Mouse (Mus musculus) heart, embryonic 11.5 days (tissue): ENCODE measurements around the gene Rad54l2. TPM values are rescaled to one million over a fixed set of nuclear protein-coding genes. Genes with fewer than 3 reads are reported as not detected.

ENCODE experiments used
- ATAC-seq: fragments of 200-750 bp; cut with Nextera tagmentation; replicated peaks from 2 replicates; pipeline ENCODE4 v1.8.0; 2017; ENCODE audit warnings: moderate library complexity; ENCODE audit not compliant: insufficient number of reproducible peaks, low FRiP score, low TSS enrichment
- H3K27ac ChIP-seq: fragments of 300-500 bp; sonication (generic); 2 replicates; pipeline ENCODE4 v1.5.1; 2014; ENCODE audit warnings: mild to moderate bottlenecking, low read depth, low read length
- H3K27me3 ChIP-seq: fragments of 300-500 bp; sonication (generic); 2 replicates; pipeline ENCODE4 v1.6.1; 2014; ENCODE audit warnings: mild to moderate bottlenecking, low read length, mixed read lengths; ENCODE audit not compliant: control insufficient read depth, insufficient read depth
- H3K36me3 ChIP-seq: fragments of 300-500 bp; sonication (generic); 2 replicates; pipeline ENCODE4 v1.6.1; 2014; ENCODE audit warnings: mild to moderate bottlenecking, low read length, moderate library complexity, mixed read lengths; ENCODE audit not compliant: control insufficient read depth, insufficient read depth
- H3K4me1 ChIP-seq: fragments of 300-500 bp; sonication (generic); 2 replicates; pipeline ENCODE4 v1.6.1; 2014; ENCODE audit warnings: low read length; ENCODE audit not compliant: control insufficient read depth, insufficient read depth
- H3K4me2 ChIP-seq: fragments of 300-500 bp; sonication (generic); 2 replicates; pipeline ENCODE4 v1.6.1; 2014; ENCODE audit warnings: mild to moderate bottlenecking, moderate library complexity
- H3K4me3 ChIP-seq: fragments of 300-500 bp; sonication (generic); 2 replicates; pipeline ENCODE4 v1.5.1; 2014; ENCODE audit warnings: low read depth, low read length
- H3K9ac ChIP-seq: fragments of 300-500 bp; sonication (generic); 2 replicates; pipeline ENCODE4 v1.6.1; 2014; ENCODE audit warnings: mild to moderate bottlenecking, low read depth, low read length, moderate library complexity
- H3K9me3 ChIP-seq: fragments of 300-500 bp; sonication (generic); replicated peaks from 2 replicates; pipeline ENCODE4 v1.6.1; 2016; ENCODE audit warnings: low read length; ENCODE audit not compliant: control insufficient read depth
- WGBS: fragments of 180-500 bp; shearing (Covaris S2); extraction: QIAGEN DNeasy Blood & Tissue Kit; methylation state at CpG from one replicate; pipeline ENCODE4 v1.1.7; 2014; ENCODE audit not compliant: insufficient replicate concordance; 5-methylcytosine and 5-hydroxymethylcytosine counted together
- polyA plus RNA-seq: library from polyadenylated mRNA; unstranded; fragments of >200 nt; fragmentation: Nextera tagmentation; extraction: Ambion mirVana; gene quantifications from 2 replicates; pipeline ENCODE4 v1.2.1, GENCODE M21; 2014

The Rad54l2 gene
- polyA plus RNA-seq, 1 experiment from 2014 or later = 5.8 TPM

- H3K9ac ChIP-seq = no peak overlapping the region
- H3K27ac ChIP-seq = no peak overlapping the region
- ATAC-seq = no peak
- no peak overlapping the region for H3K4me2 ChIP-seq
- WGBS = 89% methylated on average over 2 of the region's 2 CpGs
- no peaks in the 10 kb centered on the region; the same call in 1 of the 2 replicates for H3K36me3 ChIP-seq
- H3K4me3 ChIP-seq = no peak overlapping the region
- H3K27me3 ChIP-seq = no peaks in the 10 kb centered on the region
- no peaks in the 10 kb centered on the region for H3K9me3 ChIP-seq
- no peaks in the 10 kb centered on the region for H3K4me1 ChIP-seq
Measured at GRCm38 (mm10) chr9:106738199-106738985, 50.6 kb downstream of the Rad54l2 start.

- no peak for ATAC-seq
- 77% methylated on average over 2 of the region's 2 CpGs for WGBS
Measured at GRCm38 (mm10) chr9:106733690-106734089, 55.3 kb downstream of the Rad54l2 start.

GRCm38 (mm10) chr9:106729416-106729815 is 59.6 kb downstream of the Rad54l2 start:
- no peak overlapping the region for H3K9ac ChIP-seq
- H3K27me3 ChIP-seq = no peaks in the 10 kb centered on the region
- no peaks in the 10 kb centered on the region for H3K4me1 ChIP-seq
- H3K9me3 ChIP-seq = no peaks in the 10 kb centered on the region
- ATAC-seq = no peak
- WGBS = 71% methylated on average over 2 of the region's 2 CpGs
- H3K4me2 ChIP-seq = no peak overlapping the region
- no peak overlapping the region for H3K27ac ChIP-seq
- H3K4me3 ChIP-seq = no peak overlapping the region
- H3K36me3 ChIP-seq = no peaks in the 10 kb centered on the region

More at GRCm38 (mm10) chr9:106733690-106734089, 55.3 kb downstream of the Rad54l2 start:
- Histone ChIP-seq H3K9me3 (no peaks in the 10 kb centered on the region), H3K27me3 (no peaks in the 10 kb centered on the region), H3K4me1 (no peaks in the 10 kb centered on the region), H3K4me3 (no peak overlapping the region), H3K4me2 (no peak overlapping the region), H3K9ac (no peak overlapping the region), H3K36me3 (no peaks in the 10 kb centered on the region), H3K27ac (no peak overlapping the region)

GRCm38 (mm10) chr9:106726891-106727290 is 62.1 kb downstream of the Rad54l2 start:
- H3K36me3 ChIP-seq = no peaks in the 10 kb centered on the region
- H3K9ac ChIP-seq = no peak overlapping the region
- no peak overlapping the region for H3K27ac ChIP-seq
- 75% methylated on average over 1 of the region's 1 CpGs for WGBS
- H3K4me3 ChIP-seq = no peak overlapping the region
- H3K27me3 ChIP-seq = no peaks in the 10 kb centered on the region
- no peaks in the 10 kb centered on the region for H3K4me1 ChIP-seq
- no peaks in the 10 kb centered on the region for H3K9me3 ChIP-seq
- no peak for ATAC-seq
- no peak overlapping the region for H3K4me2 ChIP-seq

GRCm38 (mm10) chr9:106725435-106725834 is 63.6 kb downstream of the Rad54l2 start:
- Histone ChIP-seq H3K4me3 (no peak overlapping the region), H3K27ac (no peak overlapping the region), H3K9me3 (no peaks in the 10 kb centered on the region), H3K9ac (no peak overlapping the region), H3K4me2 (no peak overlapping the region), H3K27me3 (no peaks in the 10 kb centered on the region), H3K4me1 (no peaks in the 10 kb centered on the region), H3K36me3 (no peaks in the 10 kb centered on the region)
- ATAC-seq = no peak
- 94% methylated on average over 2 of the region's 2 CpGs for WGBS

GRCm38 (mm10) chr9:106724864-106725263 is 64.1 kb downstream of the Rad54l2 start:
- H3K27ac ChIP-seq = no peak overlapping the region
- no peak overlapping the region for H3K9ac ChIP-seq
- no peaks in the 10 kb centered on the region for H3K9me3 ChIP-seq
- H3K4me1 ChIP-seq = no peaks in the 10 kb centered on the region
- H3K4me3 ChIP-seq = no peak overlapping the region
- no peaks in the 10 kb centered on the region for H3K27me3 ChIP-seq
- no peaks in the 10 kb centered on the region for H3K36me3 ChIP-seq
- no peak for ATAC-seq
- H3K4me2 ChIP-seq = no peak overlapping the region
- 88% methylated on average over 1 of the region's 1 CpGs for WGBS

- peaks cover 10% of the 10 kb centered on the region; the same call in 1 of the 2 replicates for H3K36me3 ChIP-seq
- no peaks in the 10 kb centered on the region for H3K27me3 ChIP-seq
- no peak overlapping the region for H3K4me3 ChIP-seq
- WGBS = 85% methylated on average over 4 of the region's 4 CpGs
- no peaks in the 10 kb centered on the region for H3K9me3 ChIP-seq
- H3K4me1 ChIP-seq = no peaks in the 10 kb centered on the region
- no peak overlapping the region for H3K27ac ChIP-seq
- no peak overlapping the region for H3K9ac ChIP-seq
- H3K4me2 ChIP-seq = no peak overlapping the region
- no peak for ATAC-seq
Measured at GRCm38 (mm10) chr9:106716729-106717128, 72.3 kb downstream of the Rad54l2 start.

- H3K27ac ChIP-seq = no peak overlapping the region
- ATAC-seq = no peak
- no peaks in the 10 kb centered on the region for H3K9me3 ChIP-seq
- peaks cover 10% of the 10 kb centered on the region; the same call in 1 of the 2 replicates for H3K36me3 ChIP-seq
- H3K9ac ChIP-seq = no peak overlapping the region
- H3K27me3 ChIP-seq = no peaks in the 10 kb centered on the region
- H3K4me2 ChIP-seq = no peak overlapping the region
- H3K4me3 ChIP-seq = no peak overlapping the region
- WGBS = 95% methylated on average over 2 of the region's 2 CpGs
- no peaks in the 10 kb centered on the region for H3K4me1 ChIP-seq
Measured at GRCm38 (mm10) chr9:106716232-106716631, 72.8 kb downstream of the Rad54l2 start.

GRCm38 (mm10) chr9:106712470-106712869 is 76.5 kb downstream of the Rad54l2 start:
- peaks cover 18% of the 10 kb centered on the region for H3K36me3 ChIP-seq
- 84% methylated on average over 2 of the region's 2 CpGs for WGBS
- no peaks in the 10 kb centered on the region for H3K4me1 ChIP-seq
- ATAC-seq = no peak
- H3K9me3 ChIP-seq = no peaks in the 10 kb centered on the region
- no peak overlapping the region for H3K4me2 ChIP-seq
- no peak overlapping the region for H3K9ac ChIP-seq
- no peak overlapping the region for H3K27ac ChIP-seq
- H3K4me3 ChIP-seq = no peak overlapping the region
- no peaks in the 10 kb centered on the region for H3K27me3 ChIP-seq
